Mouse (Mus musculus) CD4-positive naive resting alpha-beta T cell, adult 57 days (primary cell): Measurements from ENCODE around the gene Fam20c. TPM values are rescaled to one million over a fixed set of nuclear protein-coding genes. Genes with fewer than 3 reads are reported as not detected.

Experiments used
- total RNA-seq: library from RNA; stranded (reverse); gene quantifications from one replicate; pipeline ENCODE4 v1.2.4, GENCODE M21; 2023

Gene Fam20c
- total RNA-seq: 0.21 TPM

DNA sequence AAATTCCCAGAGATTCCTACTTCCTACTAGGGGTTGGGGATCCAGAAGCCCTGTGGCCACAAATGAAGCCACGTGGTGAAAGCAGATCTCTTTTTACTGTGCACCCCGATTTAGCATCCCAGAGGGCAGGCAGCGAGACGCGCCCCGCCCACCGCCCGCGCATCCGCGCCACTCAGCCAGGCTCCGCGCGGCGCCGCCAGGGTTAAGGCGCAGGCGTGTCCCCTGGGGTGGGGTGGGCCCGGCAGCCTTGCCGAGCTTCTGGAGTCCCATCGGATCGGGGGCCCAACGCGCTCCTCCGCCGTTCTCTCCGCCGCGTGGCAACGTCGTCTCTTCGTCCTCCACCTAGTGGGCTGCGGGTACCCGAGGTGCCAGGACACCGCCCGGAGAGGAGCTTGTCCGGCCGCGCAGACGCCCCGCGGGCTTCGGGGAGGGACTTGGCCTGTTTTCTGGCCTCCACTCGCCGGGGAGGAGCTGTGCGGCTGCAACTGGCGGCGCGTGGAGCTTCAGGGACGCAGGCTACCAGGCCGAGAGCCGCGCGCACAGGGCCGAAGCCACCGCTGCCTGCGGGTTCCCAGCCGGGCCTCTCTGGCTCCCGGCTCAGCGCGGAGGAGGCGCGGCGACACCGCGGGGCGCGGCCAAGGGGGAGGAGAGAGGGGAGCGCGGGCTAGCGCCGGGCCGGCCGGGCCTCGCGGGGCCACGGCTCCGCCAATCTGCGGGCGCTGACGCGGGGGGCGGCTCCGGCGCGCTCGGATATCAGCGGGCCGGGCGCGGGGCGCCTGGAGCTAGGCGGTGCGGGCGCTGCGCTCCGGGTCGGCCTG lies at the start of gene Fam20c:
Gene Fam20c (plus strand): TSS at position 212 of the 818 bp plus-strand sequence.

DNA sequence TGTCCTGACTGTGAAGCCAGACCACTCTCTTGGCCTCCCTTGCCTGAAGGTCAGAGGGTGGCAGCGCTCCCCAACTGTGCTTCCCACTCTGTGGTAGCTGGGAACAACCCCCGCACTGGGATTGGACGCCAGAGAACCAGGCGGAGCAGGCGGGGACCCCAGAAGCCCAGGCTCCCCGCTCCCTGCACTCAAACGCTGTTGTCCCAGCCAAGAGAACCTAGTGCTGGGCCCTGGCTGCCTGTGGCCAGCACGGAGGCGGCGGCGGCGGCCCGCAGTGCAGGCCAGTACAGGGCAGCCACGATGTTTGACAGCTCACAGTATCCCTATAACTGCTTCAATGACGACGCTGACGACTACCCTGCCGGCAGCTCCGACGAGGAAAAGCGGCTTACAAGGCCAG lies 65.5 kb downstream of the Fam20c start, which contains the start of gene Gm5294:
Gene Gm5294 (plus strand): TSS at position 301 of the 400 bp plus-strand sequence.

Other genes with a start within 250 kb of the Fam20c start
- gene 1700123K08Rik, start 189.8 kb upstream of the Fam20c start, total RNA-seq: not detected
- gene Zfp68, start 134.8 kb upstream of the Fam20c start, total RNA-seq: 46.6 TPM
- 7.1 TPM for gene A430033K04Rik, start 131.7 kb upstream of the Fam20c start, total RNA-seq
- not detected for gene Gm5294, start 65.6 kb downstream of the Fam20c start, total RNA-seq
- gene Pdgfa, start 242.9 kb downstream of the Fam20c start, total RNA-seq: not detected